Mouse (Mus musculus): ENCODE measurements around the gene Vmp1.

DNA sequence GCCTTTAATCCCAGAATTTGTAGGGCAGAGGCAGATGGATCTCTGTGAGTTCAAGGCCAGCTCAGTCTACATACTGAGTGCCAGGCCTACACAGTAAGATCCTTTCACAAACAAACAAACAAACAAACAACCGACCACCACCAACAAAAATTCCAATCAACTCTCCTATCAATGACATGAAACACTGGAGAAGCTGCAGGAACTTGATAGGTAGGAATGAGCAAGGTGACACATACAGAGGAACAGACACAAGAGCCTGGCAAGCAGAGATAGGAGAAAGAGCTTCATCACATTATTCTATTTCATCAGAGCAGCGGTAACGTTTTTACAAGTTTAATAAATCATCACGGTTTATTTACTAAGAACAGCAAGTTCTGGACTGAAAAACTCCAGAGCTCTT is 56.9 kb downstream of the Vmp1 start:
- TF ChIP-seq ETS1 (conservative IDR thresholded peaks at IDR 0.05; ENCODE audit: low read depth, low read length) (no peak), KAT2A (IDR thresholded peaks at IDR 0.05; ENCODE audit: insufficient replicate concordance, low read length) (no peak)

Measured in CH12.LX (cell line).